Comparison of ENCODE assay signal across 9 mouse cellular contexts in genomic region chr17:87200721-87201242, GRCm38 (mm10).
A peak's percentile ranks its signal among the peaks of the same experiment; 100 is the strongest.
DNase-seq lines count a peak whose midpoint lies in the region; ATAC-seq and TF ChIP-seq lines count a peak whose summit lies in the region.
"Had no signal": no experiment of that assay in that cellular context is flagged by ENCODE, and none has a peak within 500 bp of the region (broad histone marks: within the 10 kb centered on the region; RNA-seq: fewer than 3 reads in every experiment).

No protein-coding gene starts in this region.

- no peaks in the 10 kb centered on the region for H3K27me3 ChIP-seq in neural tube, embryonic 11.5 days (ENCODE audit: control insufficient read depth, insufficient read depth, low read length)
- no peaks in the 10 kb centered on the region for H3K27me3 ChIP-seq in intestine, postnatal 0 days (replicated peaks; ENCODE audit: control insufficient read depth, insufficient read depth, low read length)
- H3K27me3 ChIP-seq: liver, embryonic 15.5 days had no signal

- H3K36me3 ChIP-seq in neural tube, embryonic 11.5 days (ENCODE audit: control insufficient read depth, insufficient read depth, low read length): no peaks in the 10 kb centered on the region
- H3K36me3 ChIP-seq in intestine, postnatal 0 days (ENCODE audit: control insufficient read depth, insufficient read depth): no peaks in the 10 kb centered on the region
- H3K36me3 ChIP-seq: liver, embryonic 15.5 days had no signal

- no peak overlapping the region for H3K27ac ChIP-seq in neural tube, embryonic 11.5 days (ENCODE audit: low read depth, low read length)
- H3K27ac ChIP-seq in intestine, postnatal 0 days (ENCODE audit: low read depth, low read length): no peak overlapping the region
- H3K27ac ChIP-seq: liver, embryonic 15.5 days had no signal

- no peak overlapping the region for H3K4me3 ChIP-seq in neural tube, embryonic 11.5 days (ENCODE audit: low read depth, low read length)
- H3K4me3 ChIP-seq in intestine, postnatal 0 days (ENCODE audit: low read depth, low read length): no peak overlapping the region
- H3K4me3 ChIP-seq: liver, embryonic 15.5 days had no signal

- no peaks in the 10 kb centered on the region for H3K9me3 ChIP-seq in neural tube, embryonic 11.5 days (ENCODE audit: control insufficient read depth, low read length)
- H3K9me3 ChIP-seq in intestine, postnatal 0 days (ENCODE audit: control insufficient read depth): no peaks in the 10 kb centered on the region
- H3K9me3 ChIP-seq: liver, embryonic 15.5 days had no signal

- DNase-seq in neural tube, embryonic 11.5 days (ENCODE audit: low spot score): peak; percentile 51
- no peak for DNase-seq in neural tube, embryonic 10.5 days (ENCODE audit: extremely low spot score, low spot score)
- peak; percentile 36 for DNase-seq in brain, embryonic 18.5 days (ENCODE audit: low read depth, low spot score)
- peak; percentile 99 for DNase-seq in heart, adult 11 months
- peak; percentile 44 to 56 for DNase-seq in lung, adult 18-20 months
- peak; percentile 58 for DNase-seq in ovary, postnatal 36 days (ENCODE audit: low spot score)
- no peak for DNase-seq in thymus, postnatal 14 days

- no peak for ATAC-seq in neural tube, embryonic 11.5 days (ENCODE audit: insufficient read depth, low FRiP score, low TSS enrichment)
- 0 out of 2 replicates have a peak, but pooled peaks have one; percentile 22 for ATAC-seq in intestine, postnatal 0 days

- no peak for TF ChIP-seq CTCF in intestine, postnatal 0 days (IDR thresholded peaks at IDR 0.05; ENCODE audit: low read depth)

- H3K4me1 ChIP-seq in neural tube, embryonic 11.5 days (ENCODE audit: control insufficient read depth, insufficient read depth, low read length): peaks cover 6% of the 10 kb centered on the region; the same call in 1 of the 2 replicates
- no peaks in the 10 kb centered on the region for H3K4me1 ChIP-seq in intestine, postnatal 0 days (replicated peaks; ENCODE audit: control insufficient read depth, insufficient read depth, low read length)

- H3K9ac ChIP-seq in neural tube, embryonic 11.5 days (ENCODE audit: low read length): no peak overlapping the region
- H3K9ac ChIP-seq in intestine, postnatal 0 days (ENCODE audit: low read depth, low read length): no peak overlapping the region
- H3K9ac ChIP-seq: liver, embryonic 15.5 days had no signal

- no peak overlapping the region for H3K4me2 ChIP-seq in neural tube, embryonic 11.5 days (ENCODE audit: low read depth)
- H3K4me2 ChIP-seq in intestine, postnatal 0 days (replicated peaks; ENCODE audit: low read depth): no peak overlapping the region
- H3K4me2 ChIP-seq: liver, embryonic 15.5 days had no signal

- WGBS in neural tube, embryonic 11.5 days: 73% methylated on average over 3 of the region's 3 CpGs
- WGBS in intestine, postnatal 0 days: 49% methylated on average over 3 of the region's 3 CpGs

Comparison
In these comparisons a context has a peak if more than half of its experiments do, and no peak if none do; other contexts are left out.
1. DNase-seq: peak in neural tube, embryonic 11.5 days (single experiment), brain, embryonic 18.5 days (single experiment), heart, adult 11 months (single experiment), lung, adult 18-20 months (2 of 2) and ovary, postnatal 36 days (single experiment); none in neural tube, embryonic 10.5 days (single experiment) and thymus, postnatal 14 days (single experiment).